Mouse (Mus musculus) thymus, postnatal 36 days (tissue): ENCODE measurements at regions not wholly inside any gene's neighbourhood (a gene's known extent, or its start where the extent isn't known, plus 50 kb on each side); places are given as distances from the start of the nearest gene placed in this dataset.

Experiments used
- DNase-seq, 2 experiments: peaks; one replicate each; pipeline ENCODE4 v3.0.0; 2022; ENCODE audit warnings: mixed read lengths in 2 of 2

- DNase-seq, result peak; percentile 82 to 83
Measured at GRCm38 (mm10) chr14:120831847-120832613, 79.0 kb upstream of the Ipo5 start.

GRCm38 (mm10) chr14:120834821-120835220 lies 76.2 kb upstream of the Ipo5 start:
- DNase-seq, result no peak

- DNase-seq, result no peak
Measured at GRCm38 (mm10) chr14:120835758-120836157, 75.3 kb upstream of the Ipo5 start.

- DNase-seq, result no peak
Measured at GRCm38 (mm10) chr14:120836535-120837316, 74.3 kb upstream of the Ipo5 start.

- peak in 1 of 2 experiments; percentile 14 for DNase-seq
Measured at GRCm38 (mm10) chr14:120840900-120841299, 70.1 kb upstream of the Ipo5 start.

GRCm38 (mm10) chr14:120841311-120841710 lies 69.7 kb upstream of the Ipo5 start:
- no peak for DNase-seq

GRCm38 (mm10) chr14:120845172-120845571 lies 65.9 kb upstream of the Ipo5 start:
- DNase-seq, result no peak

- DNase-seq, result no peak
Measured at GRCm38 (mm10) chr14:120846073-120846850, 64.8 kb upstream of the Ipo5 start.

GRCm38 (mm10) chr14:120847006-120847405 lies 64.0 kb upstream of the Ipo5 start:
- DNase-seq, result no peak

GRCm38 (mm10) chr14:120848083-120848951 lies 62.7 kb upstream of the Ipo5 start:
- DNase-seq, result no peak

GRCm38 (mm10) chr14:120849159-120849558 lies 61.9 kb upstream of the Ipo5 start:
- DNase-seq, result no peak

- no peak for DNase-seq
Measured at GRCm38 (mm10) chr14:120853643-120854042, 57.4 kb upstream of the Ipo5 start.

- DNase-seq, result no peak
Measured at GRCm38 (mm10) chr14:120854559-120854958, 56.5 kb upstream of the Ipo5 start.

- DNase-seq, result no peak
Measured at GRCm38 (mm10) chr14:120855181-120855580, 55.8 kb upstream of the Ipo5 start.
